Mouse (Mus musculus) heart, adult 2 months (tissue): Measurements from ENCODE around the gene Nudcd2.

ENCODE experiments used
- CTCF ChIP-seq: fragments of 200-600 bp; IDR thresholded peaks from 2 replicates; pipeline ENCODE4 v1.8.1; 2022; ENCODE audit warnings: antibody characterized with exemption, mild to moderate bottlenecking, moderate library complexity
- EP300 ChIP-seq: fragments of 200-500 bp; IDR thresholded peaks from 2 replicates; pipeline ENCODE4 v1.6.1; 2011; ENCODE audit warnings: low read depth, low read length, control low read depth; ENCODE audit not compliant: insufficient read depth
- POLR2A ChIP-seq: fragments of 200-500 bp; IDR thresholded peaks from 2 replicates; pipeline ENCODE4 v1.6.1; 2011; ENCODE audit warnings: mild to moderate bottlenecking, low read depth, low read length, control low read depth; ENCODE audit not compliant: insufficient read depth

- TF ChIP-seq CTCF (no peak), POLR2A (no peak), EP300 (no peak)
Observed at GRCm38 (mm10) chr11:40753836-40754235, 20.4 kb downstream of the Nudcd2 start.
